11 mouse cellular contexts compared by ENCODE assay signal in genomic region chr13:92356376-92356775, GRCm38 (mm10). TPM values are rescaled to one million over a fixed set of nuclear protein-coding genes. Genes with fewer than 3 reads are reported as not detected.
DNase-seq lines count a peak whose midpoint lies in the region; ATAC-seq and TF ChIP-seq lines count a peak whose summit lies in the region.
"Had no signal": no experiment of that assay in that cellular context is flagged by ENCODE, and none has a peak within 500 bp of the region (broad histone marks: within the 10 kb centered on the region; RNA-seq: fewer than 3 reads in every experiment).

No protein-coding gene starts in this region.

- peaks cover 19% of the 10 kb centered on the region for H3K4me1 ChIP-seq in heart, embryonic 16.5 days (ENCODE audit: control insufficient read depth, insufficient read depth, low read length)
- H3K4me1 ChIP-seq in forebrain, embryonic 13.5 days: peaks cover 27% of the 10 kb centered on the region
- H3K4me1 ChIP-seq in liver, embryonic 14.5 days (replicated peaks; ENCODE audit: control insufficient read depth in 2 of 2, insufficient read depth in 2 of 2, low read length in 1 of 2): peaks cover 2 to 18% of the 10 kb centered on the region in 2 experiments; a peak in 3 of 4 replicates

- peak overlapping the region; percentile 53; the same call in 1 of the 2 replicates for H3K4me3 ChIP-seq in heart, embryonic 16.5 days (ENCODE audit: low read length)
- peak overlapping the region; percentile 65 for H3K4me3 ChIP-seq in forebrain, embryonic 13.5 days
- peak overlapping the region; percentile 68 to 81 for H3K4me3 ChIP-seq in liver, embryonic 14.5 days (ENCODE audit: insufficient read depth in 1 of 2, low read depth in 2 of 2, low read length in 2 of 2)

- no peak for TF ChIP-seq CTCF in liver, embryonic 14.5 days (IDR thresholded peaks at IDR 0.05; ENCODE audit: low read depth)

- H3K27ac ChIP-seq in heart, embryonic 16.5 days (ENCODE audit: low read length): no peak overlapping the region
- no peak overlapping the region for H3K27ac ChIP-seq in forebrain, embryonic 13.5 days
- no peak overlapping the region for H3K27ac ChIP-seq in liver, embryonic 14.5 days

- ATAC-seq in heart, embryonic 16.5 days (replicated peaks; ENCODE audit: extremely low read depth, insufficient read depth, low FRiP score): no peak
- no peak for ATAC-seq in forebrain, embryonic 13.5 days
- no peak for ATAC-seq in liver, embryonic 14.5 days (ENCODE audit: insufficient read depth)

- DNase-seq in heart, postnatal 14 days: no peak
- peak; percentile 26 for DNase-seq in R1 (ENCODE audit: low read depth, low spot score)
- DNase-seq in liver, embryonic 14.5 days (ENCODE audit: low read depth in 3 of 3, low spot score in 3 of 3): no peak
- DNase-seq in left cerebral cortex, adult 9 months (ENCODE audit: low spot score in 2 of 2): no peak
- no peak for DNase-seq in cerebellum, postnatal 25 days
- no peak for DNase-seq in urinary bladder, postnatal 25 days (ENCODE audit: low spot score)
- DNase-seq: gastrocnemius, postnatal 25 days; lung, postnatal 14 days; right cerebral cortex, postnatal 25 days had no signal

- H3K9me3 ChIP-seq in heart, embryonic 16.5 days (replicated peaks; ENCODE audit: control insufficient read depth, low read length): no peaks in the 10 kb centered on the region
- H3K9me3 ChIP-seq in forebrain, embryonic 13.5 days (replicated peaks): no peaks in the 10 kb centered on the region
- no peaks in the 10 kb centered on the region for H3K9me3 ChIP-seq in liver, embryonic 14.5 days (ENCODE audit: control insufficient read depth, low read length)

- no peaks in the 10 kb centered on the region for H3K27me3 ChIP-seq in heart, embryonic 16.5 days (ENCODE audit: control insufficient read depth, insufficient read depth, low read length)
- H3K27me3 ChIP-seq in forebrain, embryonic 13.5 days: no peaks in the 10 kb centered on the region
- H3K27me3 ChIP-seq in liver, embryonic 14.5 days (ENCODE audit: control insufficient read depth, insufficient read depth, low read length): no peaks in the 10 kb centered on the region

- H3K4me2 ChIP-seq in heart, embryonic 16.5 days (ENCODE audit: low read depth, low read length): peak overlapping the region; percentile 100
- peak overlapping the region; percentile 96 for H3K4me2 ChIP-seq in forebrain, embryonic 13.5 days
- H3K4me2 ChIP-seq in liver, embryonic 14.5 days (ENCODE audit: low read depth): peak overlapping the region; percentile 68

- TF ChIP-seq EP300 in liver, embryonic 14.5 days (IDR thresholded peaks at IDR 0.05; ENCODE audit: low read depth): no peak

- H3K36me3 ChIP-seq in heart, embryonic 16.5 days (ENCODE audit: control insufficient read depth, insufficient read depth): peaks cover 17% of the 10 kb centered on the region
- peaks cover 10% of the 10 kb centered on the region for H3K36me3 ChIP-seq in forebrain, embryonic 13.5 days (ENCODE audit: poor library complexity, severe bottlenecking)
- H3K36me3 ChIP-seq in liver, embryonic 14.5 days (replicated peaks; ENCODE audit: control insufficient read depth, insufficient read depth, low read depth): peaks cover 30% of the 10 kb centered on the region

- 80% methylated on average over 7 of the region's 7 CpGs for WGBS in heart, embryonic 16.5 days
- WGBS in forebrain, embryonic 13.5 days: 68% methylated on average over 7 of the region's 7 CpGs
- WGBS in liver, embryonic 14.5 days (ENCODE audit: insufficient replicate concordance): 71% methylated on average over 7 of the region's 7 CpGs

- no peak overlapping the region for H3K9ac ChIP-seq in heart, embryonic 16.5 days (ENCODE audit: low read length)
- H3K9ac ChIP-seq in forebrain, embryonic 13.5 days: peak overlapping the region; percentile 73; the same call in 1 of the 2 replicates
- H3K9ac ChIP-seq in liver, embryonic 14.5 days (replicated peaks): no peak overlapping the region

- intact Hi-C loops in heart, postnatal 14 days (cut with DNase I): no loop called here

RNA-seq across cellular contexts. Expression of gene Msh3, which starts 1.6 kb away (rescaled TPM):
- polyA plus RNA-seq in heart, embryonic 16.5 days (2015; fragmentation: Nextera tagmentation; extraction: Ambion mirVana): 14.2 and 14.5 TPM in 2 replicates
- 10 to 100 TPM; 12.1 to 12.7 TPM for total RNA-seq in heart, postnatal 14 days (2021)
- 28.5 and 32.4 TPM in 2 replicates for polyA plus RNA-seq in forebrain, embryonic 13.5 days (2015; fragmentation: Nextera tagmentation; extraction: Ambion mirVana)
- polyA plus RNA-seq in liver, embryonic 14.5 days (2012; rRNA removed): 5.6 and 10.0 TPM in 2 replicates
- polyA plus RNA-seq in liver, embryonic 14.5 days (2014; fragmentation: Nextera tagmentation; extraction: Ambion mirVana): 11.1 and 11.5 TPM in 2 replicates

RNA-seq across cellular contexts. Expression of gene Dhfr, which starts 1.9 kb away (rescaled TPM):
- polyA plus RNA-seq in heart, embryonic 16.5 days (2015; fragmentation: Nextera tagmentation; extraction: Ambion mirVana): 10.7 and 11.8 TPM in 2 replicates
- 1 to 10 TPM; 1.5 to 1.8 TPM for total RNA-seq in heart, postnatal 14 days (2021)
- polyA plus RNA-seq in forebrain, embryonic 13.5 days (2015; fragmentation: Nextera tagmentation; extraction: Ambion mirVana): 17.6 and 19.5 TPM in 2 replicates
- polyA plus RNA-seq in liver, embryonic 14.5 days (2012; rRNA removed): 5.9 and 11.4 TPM in 2 replicates
- 18.9 and 19.2 TPM in 2 replicates for polyA plus RNA-seq in liver, embryonic 14.5 days (2014; fragmentation: Nextera tagmentation; extraction: Ambion mirVana)

RNA-seq across cellular contexts. Expression of gene Gm20379, which starts 50.6 kb away (rescaled TPM):
- 0.61 and 0.77 TPM in 2 replicates for polyA plus RNA-seq in heart, embryonic 16.5 days (2015; fragmentation: Nextera tagmentation; extraction: Ambion mirVana)
- total RNA-seq in heart, postnatal 14 days (2021): not detected
- polyA plus RNA-seq in forebrain, embryonic 13.5 days (2015; fragmentation: Nextera tagmentation; extraction: Ambion mirVana): 1.2 and 1.7 TPM in 2 replicates
- polyA plus RNA-seq in liver, embryonic 14.5 days (2012; rRNA removed): not detected in 2 replicates
- 0.15 and 0.19 TPM in 2 replicates for polyA plus RNA-seq in liver, embryonic 14.5 days (2014; fragmentation: Nextera tagmentation; extraction: Ambion mirVana)
- total RNA-seq: gastrocnemius, postnatal 25 days had no signal
